Mouse (Mus musculus) forebrain, embryonic 15.5 days (tissue): ENCODE data around the gene Ldlrap1. TPM values are rescaled to one million over a fixed set of nuclear protein-coding genes. Genes with fewer than 3 reads are reported as not detected.
A peak's percentile ranks its signal among the peaks of the same experiment; 100 is the strongest.

Experiments used
- ATAC-seq: fragments of 200-750 bp; cut with Nextera tagmentation; replicated peaks from 2 replicates; pipeline ENCODE4 v1.8.0; 2017; ENCODE audit warnings: mild to moderate bottlenecking, moderate TSS enrichment, moderate library complexity
- H3K27ac ChIP-seq: fragments of 300-500 bp; sonication (generic); replicated peaks from 2 replicates; pipeline ENCODE4 v1.5.1; 2015; ENCODE audit warnings: mild to moderate bottlenecking, inconsistent platforms
- H3K27me3 ChIP-seq: fragments of 300-500 bp; sonication (generic); 2 replicates; pipeline ENCODE4 v1.6.1; 2015; ENCODE audit warnings: inconsistent platforms
- H3K36me3 ChIP-seq: fragments of 300-500 bp; sonication (generic); 2 replicates; pipeline ENCODE4 v1.6.1; 2015; ENCODE audit warnings: mild to moderate bottlenecking, inconsistent platforms
- H3K4me1 ChIP-seq: fragments of 300-500 bp; sonication (generic); 2 replicates; pipeline ENCODE4 v1.6.1; 2015; ENCODE audit warnings: inconsistent platforms
- H3K4me2 ChIP-seq: fragments of 300-500 bp; sonication (generic); replicated peaks from 2 replicates; pipeline ENCODE4 v1.6.1; 2015; ENCODE audit warnings: mild to moderate bottlenecking, inconsistent platforms
- H3K4me3 ChIP-seq: fragments of 300-500 bp; sonication (generic); 2 replicates; pipeline ENCODE4 v1.5.1; 2015; ENCODE audit warnings: mild to moderate bottlenecking, inconsistent platforms
- H3K9ac ChIP-seq: fragments of 300-500 bp; sonication (generic); replicated peaks from 2 replicates; pipeline ENCODE4 v1.6.1; 2015; ENCODE audit warnings: mild to moderate bottlenecking, inconsistent platforms
- H3K9me3 ChIP-seq: fragments of 300-500 bp; sonication (generic); 2 replicates; pipeline ENCODE4 v1.6.1; 2016; ENCODE audit warnings: inconsistent platforms
- WGBS: fragments of 180-500 bp; shearing (Covaris S2); methylation state at CpG from one replicate; pipeline ENCODE4 v1.1.7; 2015; ENCODE audit warnings: mixed read lengths; 5-methylcytosine and 5-hydroxymethylcytosine counted together
- polyA plus RNA-seq: library from polyadenylated mRNA; unstranded; fragments of >200 nt; fragmentation: Nextera tagmentation; extraction: Ambion mirVana; gene quantifications from 2 replicates; pipeline ENCODE4 v1.2.1, GENCODE M21; 2015

Gene Ldlrap1
- polyA plus RNA-seq, result 1.9 and 2.8 TPM in 2 replicates

DNA sequence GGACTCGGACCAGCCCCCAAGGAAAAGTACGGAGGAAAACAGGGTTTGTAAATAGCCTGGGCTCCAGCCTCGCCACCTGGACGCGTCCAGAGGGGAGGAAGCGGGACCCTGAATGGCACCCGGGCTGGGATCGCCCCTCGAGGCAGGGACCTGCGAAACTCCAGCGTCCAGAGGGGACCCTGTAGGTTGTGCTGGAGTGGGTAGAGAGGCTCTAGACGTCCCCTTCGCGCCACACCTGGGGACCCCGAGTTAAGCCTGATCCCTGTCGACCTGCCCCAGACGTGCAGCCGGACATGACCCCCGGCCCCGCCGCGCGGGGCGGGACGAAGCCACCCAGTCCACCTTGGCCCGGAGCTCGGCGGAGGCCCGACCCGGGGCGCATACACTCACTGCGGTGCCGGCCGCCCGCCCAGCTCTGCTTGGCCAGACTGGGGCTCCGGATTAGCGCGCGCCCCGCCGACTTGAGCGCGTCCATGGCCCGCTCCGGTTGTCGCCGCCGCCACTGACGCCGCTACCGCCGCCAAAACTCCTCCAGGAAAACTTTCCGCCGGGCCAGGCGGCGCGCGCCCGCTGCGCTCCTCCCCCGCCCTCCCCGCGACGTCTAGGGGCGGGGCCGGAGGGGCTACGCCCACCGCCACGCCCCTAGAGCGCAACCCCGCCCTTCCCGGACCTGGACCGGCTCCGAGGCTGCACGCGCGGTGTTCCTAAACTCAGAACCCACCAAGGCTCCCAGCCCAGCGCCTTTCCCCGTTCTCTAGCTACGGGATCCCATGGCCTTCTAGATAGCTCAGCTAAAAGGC is at the start of gene Ldlrap1:
TSS of gene Ldlrap1 (minus strand) at position 599 of the 800 bp plus-strand sequence.
- H3K27me3 ChIP-seq, result peaks cover 6% of the 10 kb centered on the region
- peak within 1 kb of the TSS; percentile 45 for H3K9ac ChIP-seq
- H3K36me3 ChIP-seq, result no peaks in the 10 kb centered on the region
- H3K9me3 ChIP-seq, result no peaks in the 10 kb centered on the region
- peak within 1 kb of the TSS; percentile 48 for H3K4me3 ChIP-seq
- H3K27ac ChIP-seq, result no peak within 1 kb of the TSS
- ATAC-seq, result peak; percentile 79
- peaks cover 13% of the 10 kb centered on the region for H3K4me1 ChIP-seq
- under 1% methylated on average over 68 of the region's 80 CpGs for WGBS
- peak within 1 kb of the TSS; percentile 91 for H3K4me2 ChIP-seq

- 86% methylated on average over 4 of the region's 4 CpGs for WGBS
- ATAC-seq, result no peak
- Histone ChIP-seq H3K4me1 (no peaks in the 10 kb centered on the region), H3K36me3 (peaks cover 38% of the 10 kb centered on the region), H3K27ac (no peak overlapping the region), H3K9ac (no peak overlapping the region), H3K9me3 (no peaks in the 10 kb centered on the region), H3K4me2 (no peak overlapping the region), H3K27me3 (no peaks in the 10 kb centered on the region), H3K4me3 (no peak overlapping the region)
Observed at GRCm38 (mm10) chr4:134814229-134814571, 46.4 kb upstream of the Ldlrap1 start.

DNA sequence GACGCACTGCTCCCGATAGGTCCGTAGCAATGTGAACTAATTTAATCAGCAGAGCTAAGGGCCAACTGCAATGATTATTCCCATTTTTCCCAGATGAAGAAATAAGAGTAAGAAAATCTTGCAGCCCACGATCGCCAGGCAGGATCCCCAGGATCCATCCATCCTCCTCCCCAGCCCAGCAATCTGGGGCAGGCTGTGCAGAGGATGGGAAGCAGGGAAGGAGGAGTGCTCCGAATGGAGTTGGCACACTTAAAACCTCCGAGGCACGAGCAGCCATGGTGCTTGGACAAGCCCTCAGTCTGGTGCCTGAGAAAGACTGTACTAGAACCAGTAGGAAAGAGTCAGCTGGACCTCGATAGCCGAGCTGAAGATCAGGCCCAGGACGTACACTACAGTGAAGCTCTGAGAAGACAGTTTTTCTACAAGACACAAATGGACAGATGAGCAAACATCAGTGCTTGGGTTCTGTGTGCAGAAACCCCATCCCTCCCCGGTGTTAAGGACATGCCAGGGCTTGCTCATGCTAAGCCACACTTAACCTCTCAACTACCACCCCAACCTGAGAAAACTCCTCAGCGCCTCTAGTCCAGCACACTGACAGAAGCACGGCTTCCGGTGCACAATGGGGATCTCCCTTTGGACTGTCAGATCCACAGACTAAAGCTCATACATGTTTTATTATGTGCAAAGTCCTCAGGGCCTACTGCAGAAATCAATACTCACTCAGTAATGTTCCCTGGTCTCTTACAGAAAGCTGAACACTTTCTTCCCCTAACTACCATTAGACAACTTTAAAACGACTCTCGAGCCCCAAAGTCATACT is 45.8 kb upstream of the Ldlrap1 start:
- Histone ChIP-seq H3K4me3 (no peak overlapping the region), H3K36me3 (peaks cover 44% of the 10 kb centered on the region), H3K27me3 (no peaks in the 10 kb centered on the region), H3K4me1 (no peaks in the 10 kb centered on the region), H3K4me2 (no peak overlapping the region), H3K9ac (no peak overlapping the region), H3K27ac (no peak overlapping the region), H3K9me3 (no peaks in the 10 kb centered on the region)
- 92% methylated on average over 17 of the region's 17 CpGs for whole genome bisulfite sequencing
- no peak for ATAC-seq

DNA sequence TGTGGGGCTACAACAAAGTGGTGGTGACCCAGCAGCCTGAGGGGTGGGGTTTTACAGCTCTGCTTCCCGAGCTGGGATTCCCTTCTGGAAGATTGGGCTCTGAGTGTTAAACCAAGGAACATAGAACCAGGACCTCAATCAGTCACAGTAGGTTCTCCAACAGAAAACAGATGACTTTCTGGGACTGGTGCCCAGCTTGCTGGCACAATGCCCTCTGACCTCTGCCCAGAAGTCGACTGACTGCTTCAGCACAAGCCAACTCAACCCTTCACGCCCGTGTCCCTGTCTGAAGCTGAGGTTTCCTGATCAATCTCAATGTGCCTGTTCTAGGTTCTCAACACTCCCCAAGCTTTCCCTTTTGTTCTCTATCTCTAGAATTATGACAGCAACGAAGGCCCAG is 36.9 kb upstream of the Ldlrap1 start:
- peaks cover 80% of the 10 kb centered on the region for H3K36me3 ChIP-seq

GRCm38 (mm10) chr4:134802765-134803164 is 34.9 kb upstream of the Ldlrap1 start:
- Histone ChIP-seq H3K4me3 (no peak overlapping the region), H3K9ac (no peak overlapping the region), H3K4me1 (peaks cover 3% of the 10 kb centered on the region; the same call in 1 of the 2 replicates), H3K27ac (no peak overlapping the region), H3K27me3 (no peaks in the 10 kb centered on the region), H3K36me3 (peaks cover 62% of the 10 kb centered on the region), H3K9me3 (no peaks in the 10 kb centered on the region), H3K4me2 (no peak overlapping the region)
- ATAC-seq, result no peak
- WGBS, result 95% methylated on average over 3 of the region's 3 CpGs

More for the DNA sequence above, 36.9 kb upstream of the Ldlrap1 start:
- Histone ChIP-seq H3K4me1 (peaks cover 2% of the 10 kb centered on the region; the same call in 1 of the 2 replicates), H3K9me3 (no peaks in the 10 kb centered on the region), H3K4me3 (no peak overlapping the region), H3K27ac (no peak overlapping the region), H3K4me2 (no peak overlapping the region), H3K27me3 (no peaks in the 10 kb centered on the region), H3K9ac (no peak overlapping the region)
- ATAC-seq, result no peak
- 76% methylated on average over 5 of the region's 5 CpGs for whole genome bisulfite sequencing

GRCm38 (mm10) chr4:134802155-134802554 is 34.3 kb upstream of the Ldlrap1 start:
- 87% methylated on average over 10 of the region's 10 CpGs for WGBS
- H3K36me3 ChIP-seq, result peaks cover 58% of the 10 kb centered on the region

DNA sequence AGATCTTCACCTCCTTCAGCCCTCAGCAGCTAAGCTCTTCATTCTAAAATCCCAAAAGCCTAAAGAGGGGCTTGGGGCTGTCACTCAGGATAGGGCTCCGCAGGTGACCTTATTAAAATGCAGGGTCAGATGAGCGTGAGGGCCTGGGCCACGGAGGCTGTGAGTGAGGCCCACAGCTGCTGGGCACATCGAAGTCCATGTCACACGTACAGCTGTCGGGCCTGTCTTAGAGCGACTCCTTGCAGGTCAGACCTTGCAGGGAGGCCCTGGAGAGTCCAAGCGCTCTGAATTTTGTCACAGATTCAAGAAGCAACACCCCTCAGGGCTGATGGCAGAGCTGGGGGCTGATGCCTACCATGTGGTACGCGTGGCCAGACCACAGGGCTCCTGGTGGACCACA is 32.9 kb upstream of the Ldlrap1 start:
- peaks cover 3% of the 10 kb centered on the region; the same call in 1 of the 2 replicates for H3K4me1 ChIP-seq
- no peak overlapping the region for H3K4me2 ChIP-seq
- no peaks in the 10 kb centered on the region for H3K27me3 ChIP-seq
- no peak overlapping the region for H3K9ac ChIP-seq
- whole genome bisulfite sequencing, result 67% methylated on average over 10 of the region's 10 CpGs
- no peak overlapping the region for H3K27ac ChIP-seq
- H3K4me3 ChIP-seq, result no peak overlapping the region
- H3K9me3 ChIP-seq, result no peaks in the 10 kb centered on the region
- H3K36me3 ChIP-seq, result peaks cover 46% of the 10 kb centered on the region
- ATAC-seq, result no peak

More at GRCm38 (mm10) chr4:134802155-134802554, 34.3 kb upstream of the Ldlrap1 start:
- Histone ChIP-seq H3K4me2 (no peak overlapping the region), H3K4me1 (peaks cover 3% of the 10 kb centered on the region; the same call in 1 of the 2 replicates), H3K27me3 (no peaks in the 10 kb centered on the region), H3K4me3 (no peak overlapping the region), H3K9ac (no peak overlapping the region), H3K27ac (no peak overlapping the region), H3K9me3 (no peaks in the 10 kb centered on the region)
- ATAC-seq, result no peak

DNA sequence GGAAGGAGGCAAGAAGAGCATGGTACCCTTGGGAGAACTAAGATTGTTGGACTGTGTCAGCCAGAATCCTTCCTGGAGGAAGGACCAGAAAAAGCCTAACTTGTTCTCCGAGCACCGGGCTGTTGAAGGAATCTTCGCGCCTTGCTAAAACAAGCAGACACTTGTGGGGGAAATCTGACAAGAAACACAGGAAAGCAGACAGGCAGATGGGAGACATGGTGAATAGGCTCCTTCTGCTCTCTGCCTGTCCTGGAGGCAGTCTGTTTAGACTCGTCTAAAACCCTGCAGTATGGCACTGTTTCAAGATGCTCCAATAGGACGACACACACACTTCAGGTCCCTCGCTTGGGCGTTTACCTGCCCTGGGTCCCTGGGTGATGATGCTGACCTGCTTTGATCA is 32.3 kb upstream of the Ldlrap1 start:
- 0 out of 2 replicates have a peak, but pooled peaks have one; percentile 28 for ATAC-seq
- Histone ChIP-seq H3K4me1 (peaks cover 3% of the 10 kb centered on the region; the same call in 1 of the 2 replicates), H3K4me3 (no peak overlapping the region), H3K9ac (no peak overlapping the region), H3K9me3 (no peaks in the 10 kb centered on the region), H3K27me3 (no peaks in the 10 kb centered on the region), H3K4me2 (no peak overlapping the region), H3K27ac (peak overlapping the region; percentile 55), H3K36me3 (peaks cover 40% of the 10 kb centered on the region)
- WGBS, result 74% methylated on average over 8 of the region's 8 CpGs

- ATAC-seq, result peak; percentile 57; the same call in 1 of the 2 replicates
- no peak overlapping the region for H3K9ac ChIP-seq
- no peak overlapping the region for H3K27ac ChIP-seq
- H3K4me2 ChIP-seq, result no peak overlapping the region
- no peak overlapping the region for H3K4me3 ChIP-seq
- no peaks in the 10 kb centered on the region for H3K27me3 ChIP-seq
- no peaks in the 10 kb centered on the region for H3K9me3 ChIP-seq
- peaks cover 3% of the 10 kb centered on the region; the same call in 1 of the 2 replicates for H3K4me1 ChIP-seq
- H3K36me3 ChIP-seq, result peaks cover 32% of the 10 kb centered on the region
- 11% methylated on average over 4 of the region's 4 CpGs for whole genome bisulfite sequencing
Observed at GRCm38 (mm10) chr4:134799272-134799671, 31.4 kb upstream of the Ldlrap1 start.

GRCm38 (mm10) chr4:134798861-134799260 is 31.0 kb upstream of the Ldlrap1 start:
- Histone ChIP-seq H3K9me3 (no peaks in the 10 kb centered on the region), H3K36me3 (peaks cover 28% of the 10 kb centered on the region), H3K27me3 (no peaks in the 10 kb centered on the region), H3K4me1 (peaks cover 3% of the 10 kb centered on the region; the same call in 1 of the 2 replicates), H3K9ac (no peak overlapping the region), H3K27ac (no peak overlapping the region), H3K4me2 (no peak overlapping the region), H3K4me3 (no peak overlapping the region)
- no peak for ATAC-seq
- 58% methylated on average over 3 of the region's 3 CpGs for WGBS

DNA sequence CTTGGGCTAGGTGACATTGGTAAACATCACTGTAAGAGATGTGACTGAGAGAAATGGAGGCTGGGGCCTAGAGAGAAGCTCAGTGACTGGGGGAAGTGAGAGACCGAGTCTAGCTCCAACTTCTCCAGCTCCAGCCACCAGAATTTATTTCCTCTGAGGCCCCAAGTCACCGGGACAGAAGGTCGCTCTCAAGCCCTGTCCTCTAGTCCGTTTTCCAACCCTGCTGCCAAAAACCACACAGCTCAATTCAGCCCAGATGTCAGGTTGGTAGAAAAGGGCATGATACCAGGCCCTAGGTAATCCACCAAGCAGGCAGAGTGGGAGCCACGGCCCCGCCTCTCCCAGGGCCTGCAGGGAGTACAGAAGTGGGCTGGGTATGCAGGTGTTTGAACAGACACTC is 29.8 kb upstream of the Ldlrap1 start:
- peaks cover 18% of the 10 kb centered on the region for H3K36me3 ChIP-seq
- no peak overlapping the region for H3K9ac ChIP-seq
- H3K4me2 ChIP-seq, result no peak overlapping the region
- no peak overlapping the region for H3K4me3 ChIP-seq
- H3K9me3 ChIP-seq, result no peaks in the 10 kb centered on the region
- H3K27ac ChIP-seq, result no peak overlapping the region
- 79% methylated on average over 6 of the region's 6 CpGs for WGBS
- H3K27me3 ChIP-seq, result no peaks in the 10 kb centered on the region
- no peak for ATAC-seq
- H3K4me1 ChIP-seq, result peaks cover 3% of the 10 kb centered on the region; the same call in 1 of the 2 replicates
